Mouse (Mus musculus): Measurements from ENCODE around the gene Adgrl1. TPM values are rescaled to one million over a fixed set of nuclear protein-coding genes. Genes with fewer than 3 reads are reported as not detected.

Gene Adgrl1
- total and polyA plus RNA-seq, 3 experiments: 21.7 to 35.3 TPM; not detected in 1

DNA sequence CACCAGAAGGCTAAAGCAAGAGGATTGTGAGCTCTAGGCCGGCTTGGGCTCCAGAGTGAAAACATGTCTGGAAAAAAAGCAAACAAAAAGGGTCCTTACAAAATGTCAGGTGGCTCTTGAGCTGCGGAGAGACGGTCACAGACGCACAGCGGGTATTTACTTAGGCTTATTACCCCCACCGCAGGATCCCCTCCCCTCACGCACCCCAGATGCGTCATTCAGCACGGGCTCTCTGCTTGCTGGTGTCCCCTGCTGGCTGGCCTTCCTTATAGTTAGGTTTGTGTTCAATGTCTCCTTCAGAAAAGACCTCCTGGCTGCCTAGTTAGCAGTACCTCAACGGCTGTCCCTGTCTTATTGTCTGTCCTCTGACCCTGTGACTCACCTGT, 23.1 kb upstream of the Adgrl1 start:
- no peaks in the 10 kb centered on the region for H3K36me3 ChIP-seq (ENCODE audit: control insufficient read depth in 1 of 2, insufficient read depth in 2 of 2, low read length in 2 of 2)
- H3K4me1 ChIP-seq (ENCODE audit: control insufficient read depth in 1 of 2, insufficient read depth in 2 of 2, low read length in 2 of 2): no peaks in the 10 kb centered on the region
- no peaks in the 10 kb centered on the region for H3K9me3 ChIP-seq (replicated peaks; ENCODE audit: insufficient read depth, low read length)
- H3K4me3 ChIP-seq (ENCODE audit: control insufficient read depth in 1 of 2, insufficient read depth in 1 of 2, low read depth in 2 of 2, low read length in 2 of 2): no peak overlapping the region
- no peaks in the 10 kb centered on the region for H3K79me2 ChIP-seq (ENCODE audit: control insufficient read depth, insufficient read depth, low read length, poor library complexity)
- H3K27ac ChIP-seq (ENCODE audit: control insufficient read depth, low read depth, low read length): no peak overlapping the region
- H3K9ac ChIP-seq (ENCODE audit: control insufficient read depth, low read depth, low read length, poor library complexity, severe bottlenecking): no peak overlapping the region
- no peak for DNase-seq (ENCODE audit: low read depth, low spot score)
- TF ChIP-seq ZC3H11A (IDR thresholded peaks at IDR 0.05; ENCODE audit: low read depth, low read length) (no peak), MAZ (IDR thresholded peaks at IDR 0.05; ENCODE audit: low read depth, low read length) (no peak), NELFE (IDR thresholded peaks at IDR 0.05; ENCODE audit: low read depth, low read length) (no peak), ZKSCAN1 (IDR thresholded peaks at IDR 0.05; ENCODE audit: low read depth, low read length) (no peak), MAX (IDR thresholded peaks at IDR 0.05; ENCODE audit: low read length) (no peak), GATA1 (IDR thresholded peaks at IDR 0.05; ENCODE audit: low read depth, low read length) (no peak), RCOR1 (IDR thresholded peaks at IDR 0.05; ENCODE audit: low read depth, low read length) (no peak), MAFK (IDR thresholded peaks at IDR 0.05; ENCODE audit: borderline replicate concordance, low read depth, low read length) (no peak), JUND (IDR thresholded peaks at IDR 0.05; ENCODE audit: low read depth, low read length) (no peak), RAD21 (IDR thresholded peaks at IDR 0.05; ENCODE audit: low read depth, low read length) (no peak), POLR2AphosphoS2 (IDR thresholded peaks at IDR 0.05; ENCODE audit: low read length) (no peak), GABPA (IDR thresholded peaks at IDR 0.05; ENCODE audit: low read depth, low read length) (no peak), MYC (IDR thresholded peaks at IDR 0.05; ENCODE audit: low read depth, low read length) (no peak), USF1 (IDR thresholded peaks at IDR 0.05; ENCODE audit: low read depth, low read length) (no peak), HCFC1 (IDR thresholded peaks at IDR 0.05; ENCODE audit: low read depth, low read length) (no peak), ZNF384 (IDR thresholded peaks at IDR 0.05; ENCODE audit: low read depth, low read length) (no peak), CTCF (IDR thresholded peaks at IDR 0.05 in 2 of 3, conservative IDR thresholded peaks at IDR 0.05 in 1 of 3; ENCODE audit: control insufficient read depth in 1 of 3, insufficient read depth in 1 of 3, low read depth in 2 of 3, low read length in 3 of 3, poor library complexity in 1 of 3, severe bottlenecking in 1 of 3) (no peak), ETS1 (IDR thresholded peaks at IDR 0.05; ENCODE audit: low read depth, low read length) (no peak), MYB (IDR thresholded peaks at IDR 0.05; ENCODE audit: low read depth, low read length) (no peak), BHLHE40 (IDR thresholded peaks at IDR 0.05; ENCODE audit: borderline replicate concordance, low read depth, low read length) (no peak)
- H3K27me3 ChIP-seq (ENCODE audit: control insufficient read depth in 1 of 2, insufficient read depth in 2 of 2, low read length in 2 of 2): no peaks in the 10 kb centered on the region; a peak in 1 of 4 replicates

DNA sequence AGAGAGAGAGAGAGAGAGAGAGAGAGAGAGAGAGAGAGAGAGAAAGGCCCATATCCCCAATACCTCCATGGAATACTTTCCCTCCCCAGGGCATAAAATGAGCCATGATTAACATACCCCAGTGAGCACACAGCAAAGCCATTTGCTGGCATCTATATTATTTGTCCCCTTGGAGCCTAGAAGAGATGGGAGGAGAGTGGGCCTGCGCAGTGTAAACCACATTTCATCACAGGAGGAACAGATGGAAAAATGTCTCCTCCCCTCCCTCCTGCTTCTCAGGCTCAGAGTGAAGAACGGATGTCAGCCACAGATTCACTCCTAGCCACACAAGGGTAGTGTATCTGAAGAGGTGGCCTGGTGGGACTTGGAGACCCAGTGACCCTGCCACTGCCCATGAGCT, 11.5 kb upstream of the Adgrl1 start:
- Histone ChIP-seq H3K36me3 (ENCODE audit: control insufficient read depth in 1 of 2, insufficient read depth in 2 of 2, low read length in 2 of 2) (no peaks in the 10 kb centered on the region), H3K27ac (ENCODE audit: control insufficient read depth, low read depth, low read length) (no peak overlapping the region), H3K9ac (ENCODE audit: control insufficient read depth, low read depth, low read length, poor library complexity, severe bottlenecking) (no peak overlapping the region), H3K79me2 (ENCODE audit: control insufficient read depth, insufficient read depth, low read length, poor library complexity) (no peaks in the 10 kb centered on the region), H3K4me1 (ENCODE audit: control insufficient read depth in 1 of 2, insufficient read depth in 2 of 2, low read length in 2 of 2) (no peaks in the 10 kb centered on the region), H3K4me3 (ENCODE audit: control insufficient read depth in 1 of 2, insufficient read depth in 1 of 2, low read depth in 2 of 2, low read length in 2 of 2) (no peak overlapping the region), H3K27me3 (ENCODE audit: control insufficient read depth in 1 of 2, insufficient read depth in 2 of 2, low read length in 2 of 2) (peaks cover 4 to 6% of the 10 kb centered on the region in 2 experiments; a peak in 3 of 4 replicates), H3K9me3 (replicated peaks; ENCODE audit: insufficient read depth, low read length) (no peaks in the 10 kb centered on the region)
- no peak for DNase-seq (ENCODE audit: low read depth, low spot score)
- no peak for TF ChIP-seq POLR2AphosphoS2 (IDR thresholded peaks at IDR 0.05; ENCODE audit: low read length)
- no peak for TF ChIP-seq MYC (IDR thresholded peaks at IDR 0.05; ENCODE audit: low read depth, low read length)

Data from MEL (cell line).